Mouse (Mus musculus) heart, adult 11 months (tissue): ENCODE data around the gene Rab7.

ENCODE experiments used
- DNase-seq: peaks from one replicate; pipeline ENCODE4 v3.0.0; 2022

The Rab7 gene

GRCm38 (mm10) chr6:87996606-87997005, 48.5 kb downstream of the Rab7 start:
- no peak for DNase-seq

DNA sequence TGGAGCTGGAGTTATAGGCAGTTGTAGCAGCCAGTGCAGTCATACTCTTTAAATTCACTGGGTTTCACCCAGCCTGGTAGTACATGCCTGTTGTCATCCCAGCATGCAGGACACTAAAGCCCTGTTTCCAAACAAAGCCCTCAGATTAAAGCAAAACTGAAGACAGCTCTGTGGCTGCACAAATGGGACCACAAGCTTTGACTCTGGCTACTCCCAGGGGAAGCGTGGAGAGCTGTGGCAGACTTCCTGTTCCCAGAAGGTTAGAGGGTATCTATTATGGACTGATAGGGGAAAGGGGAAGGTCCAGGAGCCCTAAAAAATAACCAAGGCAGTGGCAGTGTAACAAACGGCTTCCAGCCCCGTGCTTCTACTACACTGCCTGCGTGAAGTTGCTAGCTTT, 49.6 kb downstream of the Rab7 start:
- DNase-seq, result no peak

DNA sequence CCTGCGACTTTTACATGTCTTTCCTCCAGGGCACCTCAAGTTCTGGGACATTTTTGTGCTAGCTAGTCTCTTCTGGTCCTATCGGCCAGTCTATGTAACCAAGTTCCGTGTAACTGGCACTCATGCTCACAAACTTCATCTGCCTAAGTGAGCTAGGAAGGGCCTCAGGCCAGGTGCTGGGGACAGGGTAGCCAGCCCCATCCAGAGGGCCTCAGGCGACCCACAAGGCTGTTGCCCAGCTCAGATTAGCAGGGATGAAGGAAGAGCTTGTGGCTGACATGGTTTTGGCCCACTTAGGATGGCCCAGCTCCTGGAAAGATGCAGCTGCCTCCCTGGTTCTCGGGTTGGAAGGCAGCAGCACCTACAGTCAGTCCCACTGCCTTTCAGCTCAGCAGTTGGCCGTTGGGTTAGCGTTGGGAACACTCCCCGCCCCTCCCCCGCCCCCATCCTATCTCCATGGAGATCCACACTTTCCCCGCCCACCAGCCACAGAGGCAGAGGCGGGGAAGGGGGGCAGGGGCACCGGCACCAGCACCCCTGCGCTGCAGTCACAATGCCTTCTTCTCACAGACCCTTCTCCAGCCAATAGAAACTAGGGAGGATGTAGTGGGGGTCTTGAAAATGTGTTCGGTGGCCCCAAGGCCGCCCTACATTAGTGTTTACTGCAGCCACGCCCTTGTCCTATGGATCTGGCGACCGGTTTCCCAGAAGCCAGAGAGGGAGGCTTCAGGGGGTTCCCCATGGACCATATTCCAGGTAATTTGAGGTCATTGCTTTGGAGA, 51.1 kb downstream of the Rab7 start:
- DNase-seq, result peak; percentile 90

DNA sequence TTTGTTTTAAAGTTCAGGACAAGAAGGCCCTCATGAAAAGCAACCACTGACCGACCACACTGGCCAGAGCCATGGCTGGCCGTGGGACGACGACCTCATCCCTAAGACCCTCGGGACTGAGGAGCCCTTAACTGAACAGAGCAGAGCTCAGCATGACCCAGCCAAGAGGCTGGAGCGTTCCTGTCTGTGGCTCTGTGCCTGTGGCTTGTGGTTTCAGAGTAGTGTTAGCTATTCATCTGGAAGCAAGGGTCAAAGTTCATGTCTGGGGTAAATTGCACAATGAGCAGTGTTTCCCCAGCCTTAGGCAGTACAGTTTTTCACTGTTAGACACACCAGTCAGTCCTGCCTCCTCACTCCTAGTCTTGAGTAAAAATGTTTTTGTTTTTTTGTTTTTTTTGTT, 52.3 kb downstream of the Rab7 start:
- peak; percentile 98 for DNase-seq

DNA sequence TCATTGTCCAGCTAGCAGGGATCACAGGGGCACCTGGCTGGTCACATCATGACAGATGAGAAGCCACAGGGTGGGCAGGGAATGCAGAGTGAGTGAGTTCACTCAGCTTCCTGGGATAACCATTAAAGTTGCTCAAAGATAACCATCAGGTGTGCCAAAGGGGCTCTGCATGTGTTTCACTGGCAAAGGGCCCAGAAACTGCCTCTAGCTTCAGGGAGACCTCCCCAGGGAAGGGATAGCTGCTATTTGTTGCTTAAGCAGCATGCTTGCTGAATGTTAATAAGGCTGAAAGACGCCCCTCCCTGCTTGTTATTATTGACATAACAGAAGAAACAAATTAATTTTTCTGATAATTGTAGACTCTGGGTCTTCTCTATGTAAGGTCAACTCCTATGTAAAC, 53.2 kb downstream of the Rab7 start:
- no peak for DNase-seq

- DNase-seq, result no peak
These were observed 53.9 kb downstream of the Rab7 start for GRCm38 (mm10) chr6:87991216-87991615.

- DNase-seq, result peak; percentile 89
These were observed 62.6 kb downstream of the Rab7 start for GRCm38 (mm10) chr6:87982506-87982905.

DNA sequence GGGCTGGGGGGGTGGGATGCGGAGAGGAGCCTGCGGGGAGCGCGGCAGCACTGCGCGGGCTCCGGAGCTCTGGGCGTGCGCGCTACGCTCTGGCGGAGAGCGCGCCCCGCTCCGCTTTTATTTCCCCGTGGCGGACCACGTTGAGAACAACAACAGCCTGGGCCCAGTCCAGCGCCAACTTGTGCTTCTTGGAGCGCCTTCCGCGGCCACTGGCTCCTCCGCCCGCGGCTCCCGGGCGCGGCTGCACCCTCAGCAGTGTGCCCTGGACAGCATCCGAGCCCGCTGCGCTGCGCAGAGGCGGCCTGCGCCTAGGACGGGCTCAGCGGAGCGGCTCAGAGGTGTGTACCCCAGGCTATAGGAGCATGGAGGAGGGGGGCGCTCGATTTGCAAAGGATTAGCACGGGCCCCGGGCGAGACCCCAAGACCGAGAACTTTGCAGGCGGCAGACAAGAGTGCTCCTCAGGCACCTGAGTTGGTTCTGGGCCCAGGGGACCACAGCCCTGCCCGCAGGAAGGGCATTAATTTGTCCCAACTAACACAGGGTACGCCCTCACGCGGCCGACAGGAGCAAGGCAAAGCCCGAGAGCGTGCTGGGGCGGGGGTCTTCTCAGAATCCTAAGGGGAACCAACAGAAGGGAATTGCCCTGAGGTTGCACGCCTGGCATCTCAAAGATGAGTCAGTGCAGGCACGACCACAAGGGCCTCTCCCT, 63.4 kb downstream of the Rab7 start, which contains the start of gene H1fx:
TSS of gene H1fx (minus strand) at position 91 of the 710 bp plus-strand sequence.
- peak; percentile 92 for DNase-seq

GRCm38 (mm10) chr6:87981030-87981485, 64.0 kb downstream of the Rab7 start:
- DNase-seq, result no peak

- DNase-seq, result peak; percentile 92
These were observed 64.6 kb downstream of the Rab7 start for GRCm38 (mm10) chr6:87980374-87981029.

DNA sequence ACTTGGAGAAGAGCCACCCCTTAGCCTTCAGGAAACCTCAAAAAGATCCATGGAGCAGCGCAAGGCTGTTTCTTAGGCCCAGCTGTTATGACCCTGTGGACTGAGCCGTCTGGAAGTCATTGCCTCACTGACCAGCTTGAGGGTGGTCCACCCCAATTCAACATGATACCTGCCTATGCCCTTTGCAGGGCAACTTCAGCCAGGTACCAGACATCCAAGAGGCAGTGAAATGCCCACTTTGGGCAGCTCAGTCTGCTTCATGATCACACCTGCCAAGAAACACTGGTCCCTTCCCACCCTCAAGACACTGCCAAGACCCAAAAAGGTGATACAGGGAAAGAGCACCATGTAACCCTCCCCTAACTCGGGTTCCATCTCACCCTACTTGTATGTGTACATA, 65.3 kb downstream of the Rab7 start:
- DNase-seq, result no peak

DNA sequence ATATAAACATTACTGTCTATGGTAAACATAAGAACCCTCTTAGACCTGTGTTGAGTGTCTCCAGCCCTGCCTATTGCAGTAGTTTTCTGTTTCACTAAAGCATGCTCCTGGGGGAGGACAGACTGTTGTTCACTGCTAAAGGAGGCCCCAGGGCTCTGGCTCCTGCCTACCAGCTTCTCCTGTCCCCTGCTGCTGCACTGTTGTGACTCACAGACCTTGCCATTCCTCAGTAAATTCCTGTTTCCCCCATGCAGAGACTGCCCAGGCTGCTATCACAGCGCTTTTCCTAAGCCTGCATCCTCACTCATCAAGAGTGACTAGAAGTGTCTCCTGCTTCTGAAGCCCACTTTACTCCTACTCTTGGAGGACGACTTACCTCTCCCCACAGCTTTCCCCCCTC, 75.0 kb downstream of the Rab7 start:
- DNase-seq, result peak; percentile 71

GRCm38 (mm10) chr6:87962457-87962856, 82.6 kb downstream of the Rab7 start:
- peak; percentile 70 for DNase-seq
